Mouse (Mus musculus): ENCODE data around the gene 1700001C02Rik.

GRCm38 (mm10) chr5:30482319-30482718, 16.5 kb downstream of the 1700001C02Rik start:
- TF ChIP-seq POLR2A (IDR thresholded peaks at IDR 0.05; ENCODE audit: extremely low read depth, insufficient read depth, low read length) (no peak), CTCF (IDR thresholded peaks at IDR 0.05; ENCODE audit: extremely low read depth, insufficient read depth, low read length) (peak; percentile 85)

Data from cortical plate, adult 2 months (tissue).